Mouse (Mus musculus) limb, embryonic 13.5 days (tissue): ENCODE measurements around the gene Dnajc22. TPM values are rescaled to one million over a fixed set of nuclear protein-coding genes. Genes with fewer than 3 reads are reported as not detected.

Experiments
- microRNA-seq: library from miRNA; unstranded; fragments of <30 nt; microRNA quantifications from one replicate; pipeline ENCODE4, GENCODE M21; 2016
- polyA plus RNA-seq: library from polyadenylated mRNA; unstranded; fragments of >200 nt; fragmentation: Nextera tagmentation; extraction: Ambion mirVana; gene quantifications from 2 replicates; pipeline ENCODE4 v1.2.1, GENCODE M21; 2015

The Dnajc22 gene
- polyA plus RNA-seq, 1 experiment from 2014 or later = 0.83 TPM

Small RNA genes within 50 kb of the gene (microRNA-seq; reads per million reads assigned to microRNA genes)
- gene Mir6960 = 0.70 reads per million

Other genes starting within 250 kb of the Dnajc22 start
- 14.7 and 14.9 TPM in 2 replicates for gene Kmt2d, start 222.0 kb upstream of the Dnajc22 start, polyA plus RNA-seq
- 18.4 and 20.1 TPM in 2 replicates for gene Rhebl1, start 198.6 kb upstream of the Dnajc22 start, polyA plus RNA-seq
- 0.59 and 0.80 TPM in 2 replicates for gene Dhh, start 194.6 kb upstream of the Dnajc22 start, polyA plus RNA-seq
- gene Lmbr1l, start 174.9 kb upstream of the Dnajc22 start, polyA plus RNA-seq = 22.5 and 26.1 TPM in 2 replicates
- 1,632 and 1,683 TPM in 2 replicates for gene Tuba1b, start 158.6 kb upstream of the Dnajc22 start, polyA plus RNA-seq
- not detected in 2 replicates for gene Gm49450, start 139.6 kb upstream of the Dnajc22 start, polyA plus RNA-seq
- gene Tuba1a, start 139.5 kb upstream of the Dnajc22 start, polyA plus RNA-seq = 1,398 and 1,426 TPM in 2 replicates
- 143 and 149 TPM in 2 replicates for gene Tuba1c, start 63.3 kb upstream of the Dnajc22 start, polyA plus RNA-seq
- 1.0 and 1.2 TPM in 2 replicates for gene Prph, start 38.0 kb upstream of the Dnajc22 start, polyA plus RNA-seq
- 36.2 and 37.5 TPM in 2 replicates for gene Troap, start 18.6 kb upstream of the Dnajc22 start, polyA plus RNA-seq
- not detected in 2 replicates for gene C1ql4, start 5.4 kb upstream of the Dnajc22 start, polyA plus RNA-seq
- 50.3 and 50.5 TPM in 2 replicates for gene Spats2, start 32.7 kb downstream of the Dnajc22 start, polyA plus RNA-seq
- 0.28 and 0.37 TPM in 2 replicates for gene Kcnh3, start 131.7 kb downstream of the Dnajc22 start, polyA plus RNA-seq
- gene Mcrs1, start 158.8 kb downstream of the Dnajc22 start, polyA plus RNA-seq = 143 and 144 TPM in 2 replicates
- gene Prpf40b, start 201.9 kb downstream of the Dnajc22 start, polyA plus RNA-seq = 77.6 and 80.3 TPM in 2 replicates
- gene Fam186b, start 202.7 kb downstream of the Dnajc22 start, polyA plus RNA-seq = 0.15 and 0.36 TPM in 2 replicates